Mouse (Mus musculus) layer of hippocampus, adult 2 months (tissue): ENCODE data around the gene Sertad1. TPM values are rescaled to one million over a fixed set of nuclear protein-coding genes. Genes with fewer than 3 reads are reported as not detected.

Experiments
- DNase-seq, 2 experiments: peaks; one replicate each; pipeline ENCODE4 v3.0.0; 2022; ENCODE audit warnings: low spot score in 2 of 2
- H3K27ac ChIP-seq: fragments of 200-600 bp; 2 replicates; pipeline ENCODE4 v1.8.1; 2022
- H3K4me3 ChIP-seq: fragments of 200-600 bp; 2 replicates; pipeline ENCODE4 v1.8.1; 2022; ENCODE audit warnings: mild to moderate bottlenecking
- CTCF ChIP-seq: fragments of 200-600 bp; conservative IDR thresholded peaks from 2 replicates; pipeline ENCODE4 v1.8.1; 2022; ENCODE audit warnings: antibody characterized with exemption, mild to moderate bottlenecking, moderate library complexity
- long read RNA-seq, 2 experiments: library from polyadenylated mRNA; stranded (forward); transcript quantifications; one replicate each; pipeline ENCODE4 v2.0.0; 2021; ENCODE audit warnings: borderline mapping rate in 2 of 2
- total RNA-seq, 2 experiments: library from RNA; stranded (reverse); gene quantifications; 2 replicates each; pipeline ENCODE4 v1.2.3; 2021

Sertad1 gene
- 10 to 100 TPM in 1 of 2 experiments, 1 to 10 TPM in 1; 6.3 to 10.8 TPM for total RNA-seq
- long read RNA-seq, experiment 1, partial matches to known transcripts, result 0 of 3 reads
- long read RNA-seq, experiment 1, other reads (novel, unspliced or antisense), result 2 of 3 reads
- long read RNA-seq, experiment 2, partial matches to known transcripts, result 0 of 3 reads
- long read RNA-seq, experiment 2, other reads (novel, unspliced or antisense), result 1 of 3 reads

GRCm38 (mm10) chr7:27486770-27487697, at the start of gene Sertad1:
Gene Sertad1, plus strand, starts transcription at chr7:27486910.
- Histone ChIP-seq H3K27ac (peak within 1 kb of the TSS; percentile 99), H3K4me3 (peak within 1 kb of the TSS; percentile 81)
- peak; percentile 88 for TF ChIP-seq CTCF
- peak; percentile 99 to 100 for DNase-seq

- H3K4me3 ChIP-seq, result no peak overlapping the region
- H3K27ac ChIP-seq, result no peak overlapping the region
- no peak for DNase-seq
- TF ChIP-seq CTCF, result peak; percentile 69
Measured at GRCm38 (mm10) chr7:27437544-27437943, 49.2 kb upstream of the Sertad1 start.

GRCm38 (mm10) chr7:27440014-27440413, 46.7 kb upstream of the Sertad1 start:
- Histone ChIP-seq H3K27ac (no peak overlapping the region), H3K4me3 (no peak overlapping the region)
- peak; percentile 63 for TF ChIP-seq CTCF
- no peak for DNase-seq

GRCm38 (mm10) chr7:27446051-27446450, 40.7 kb upstream of the Sertad1 start:
- Histone ChIP-seq H3K27ac (peak overlapping the region; percentile 91), H3K4me3 (peak overlapping the region; percentile 67)
- no peak for TF ChIP-seq CTCF
- DNase-seq, result no peak

GRCm38 (mm10) chr7:27446521-27447418, 39.9 kb upstream of the Sertad1 start:
- TF ChIP-seq CTCF, result no peak
- DNase-seq, result peak; percentile 63 to 65
- H3K4me3 ChIP-seq, result peak overlapping the region; percentile 67
- H3K27ac ChIP-seq, result peak overlapping the region; percentile 91

GRCm38 (mm10) chr7:27447419-27448286, 39.1 kb upstream of the Sertad1 start, which contains the start of the genes Sptbn4 and Blvrb:
Gene Sptbn4, minus strand, starts transcription at chr7:27447686.
Gene Blvrb, plus strand, starts transcription at chr7:27447978.
- peak; percentile 95 to 99 for DNase-seq
- Histone ChIP-seq H3K27ac (peak within 1 kb of the TSS; percentile 91), H3K4me3 (peak within 1 kb of the TSS; percentile 67)
- TF ChIP-seq CTCF, result peak; percentile 56

- peak overlapping the region; percentile 77 for H3K27ac ChIP-seq
- no peak for TF ChIP-seq CTCF
- DNase-seq, result peak in 1 of 2 experiments; percentile 24
- peak overlapping the region; percentile 67 for H3K4me3 ChIP-seq
Measured at GRCm38 (mm10) chr7:27448421-27449206, 38.1 kb upstream of the Sertad1 start.

- Histone ChIP-seq H3K27ac (no peak overlapping the region), H3K4me3 (no peak overlapping the region)
- DNase-seq, result peak in 1 of 2 experiments; percentile 83
- TF ChIP-seq CTCF, result peak; percentile 84
Measured at GRCm38 (mm10) chr7:27449256-27449862, 37.4 kb upstream of the Sertad1 start.

- Histone ChIP-seq H3K4me3 (no peak overlapping the region), H3K27ac (no peak overlapping the region)
- no peak for TF ChIP-seq CTCF
- DNase-seq, result no peak
Measured at GRCm38 (mm10) chr7:27451359-27451758, 35.4 kb upstream of the Sertad1 start.

- no peak overlapping the region for H3K27ac ChIP-seq
- H3K4me3 ChIP-seq, result no peak overlapping the region
- no peak for DNase-seq
- no peak for TF ChIP-seq CTCF
Measured at GRCm38 (mm10) chr7:27452206-27452770, 34.4 kb upstream of the Sertad1 start.
